In genomic region chr2:26140903-26141302, GRCm38 (mm10) we compare ENCODE assay signal across 8 mouse cellular contexts. TPM values are rescaled to one million over a fixed set of nuclear protein-coding genes. Genes with fewer than 3 reads are reported as not detected.
DNase-seq lines count a peak whose midpoint lies in the region; ATAC-seq and TF ChIP-seq lines count a peak whose summit lies in the region.

No protein-coding gene starts in this region.

- peaks cover 21% of the 10 kb centered on the region for H3K36me3 ChIP-seq in hindbrain, embryonic 13.5 days
- H3K36me3 ChIP-seq in midbrain, embryonic 12.5 days: peaks cover 9% of the 10 kb centered on the region; the same call in 1 of the 2 replicates

- peak; percentile 7; the same call in 1 of the 2 replicates for ATAC-seq in hindbrain, embryonic 13.5 days (ENCODE audit: low FRiP score)
- ATAC-seq in midbrain, embryonic 12.5 days (ENCODE audit: low FRiP score, low read depth): peak; percentile 1; the same call in 1 of the 2 replicates

- peak overlapping the region; percentile 94 for H3K4me3 ChIP-seq in layer of hippocampus, adult 2 months
- H3K4me3 ChIP-seq in hindbrain, embryonic 13.5 days: peak overlapping the region; percentile 78
- peak overlapping the region; percentile 85 for H3K4me3 ChIP-seq in midbrain, embryonic 12.5 days

- peak overlapping the region; percentile 99 for H3K27ac ChIP-seq in layer of hippocampus, adult 2 months
- H3K27ac ChIP-seq in hindbrain, embryonic 13.5 days: peak overlapping the region; percentile 84
- peak overlapping the region; percentile 98 for H3K27ac ChIP-seq in midbrain, embryonic 12.5 days (replicated peaks)

- DNase-seq in layer of hippocampus, adult 2 months (ENCODE audit: low spot score in 2 of 2): no peak
- no peak for DNase-seq in layer of hippocampus, adult 9-10 months (ENCODE audit: low spot score)
- DNase-seq in brain, adult 2 months (ENCODE audit: low read depth, low spot score): peak; percentile 34
- no peak for DNase-seq in adrenal gland, postnatal 4 days (ENCODE audit: low spot score in 2 of 2)
- no peak for DNase-seq in gastrocnemius, postnatal 10 days
- DNase-seq in cerebellum, postnatal 36 days: no peak

- no peaks in the 10 kb centered on the region for H3K9me3 ChIP-seq in hindbrain, embryonic 13.5 days
- H3K9me3 ChIP-seq in midbrain, embryonic 12.5 days: no peaks in the 10 kb centered on the region

- H3K27me3 ChIP-seq in hindbrain, embryonic 13.5 days: no peaks in the 10 kb centered on the region
- H3K27me3 ChIP-seq in midbrain, embryonic 12.5 days: no peaks in the 10 kb centered on the region; the same call in 1 of the 2 replicates

- 20% methylated on average over 6 of the region's 6 CpGs for WGBS in hindbrain, embryonic 13.5 days
- 21% methylated on average over 6 of the region's 6 CpGs for WGBS in midbrain, embryonic 12.5 days

- no peak for TF ChIP-seq CTCF in layer of hippocampus, adult 2 months (conservative IDR thresholded peaks at IDR 0.05)

- peak overlapping the region; percentile 77 for H3K9ac ChIP-seq in hindbrain, embryonic 13.5 days
- H3K9ac ChIP-seq in midbrain, embryonic 12.5 days (replicated peaks): peak overlapping the region; percentile 69

- H3K4me1 ChIP-seq in hindbrain, embryonic 13.5 days (replicated peaks): peaks cover 26% of the 10 kb centered on the region
- H3K4me1 ChIP-seq in midbrain, embryonic 12.5 days: peaks cover 23% of the 10 kb centered on the region

- H3K4me2 ChIP-seq in hindbrain, embryonic 13.5 days: peak overlapping the region; percentile 57
- peak overlapping the region; percentile 94 for H3K4me2 ChIP-seq in midbrain, embryonic 12.5 days (replicated peaks)

RNA-seq across cellular contexts. Expression of gene Nacc2, which starts 17.9 kb away (rescaled TPM):
- 10 to 100 TPM; 59.8 to 61.4 TPM for total RNA-seq in layer of hippocampus, adult 2 months (2021)
- 12.4 and 14.2 TPM in 2 replicates for polyA plus RNA-seq in hindbrain, embryonic 13.5 days (2015; fragmentation: Nextera tagmentation; extraction: Ambion mirVana)
- polyA plus RNA-seq in midbrain, embryonic 12.5 days (2016; fragmentation: Nextera tagmentation; extraction: Ambion mirVana): 8.7 and 11.1 TPM in 2 replicates
- 10 to 100 TPM; 24.8 to 27.0 TPM for total RNA-seq in adrenal gland, postnatal 4 days (2021)
- total RNA-seq in gastrocnemius, postnatal 10 days (2021): 10 to 100 TPM; 13.4 to 14.5 TPM
